8 mouse cellular contexts compared by ENCODE assay signal in the genomic region with DNA sequence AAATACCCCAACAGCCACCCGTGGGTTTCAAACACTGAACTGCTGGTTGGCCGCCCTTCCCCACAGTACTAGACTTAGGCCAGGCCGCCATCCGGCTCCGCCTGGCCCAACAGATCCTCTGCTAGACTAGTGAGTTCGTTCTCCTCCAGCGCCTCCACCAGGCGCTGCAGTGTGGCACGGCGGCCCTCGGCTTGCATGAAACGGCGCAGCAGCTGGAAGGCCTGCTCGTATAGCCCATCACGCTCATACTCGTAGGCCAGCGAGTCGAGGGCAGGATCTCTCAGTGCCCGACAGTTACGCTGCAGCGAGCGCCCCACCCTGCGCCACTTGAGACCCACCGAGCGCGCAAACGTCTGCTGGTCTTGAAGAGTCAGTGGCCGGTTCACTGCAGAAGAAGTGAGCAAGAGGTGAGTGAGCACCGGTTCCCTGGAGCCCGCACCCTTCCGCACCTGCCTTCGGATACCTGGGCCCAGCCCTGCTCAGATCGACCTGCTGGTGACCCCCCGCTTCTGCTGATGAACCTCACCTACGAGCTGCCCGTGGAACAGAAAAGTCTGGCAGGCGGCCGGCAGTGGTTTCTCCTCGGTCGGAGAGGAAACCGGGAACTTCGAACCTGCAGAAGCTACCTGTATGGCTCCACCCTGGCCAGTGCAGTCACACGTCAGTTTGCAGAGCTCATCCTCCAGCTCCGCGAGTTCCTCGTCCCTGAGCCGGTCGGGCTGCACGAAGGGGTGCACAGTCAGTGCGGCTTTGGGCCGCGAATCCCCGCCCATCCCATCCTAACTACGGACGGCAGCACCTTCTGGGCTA. TPM values are rescaled to one million over a fixed set of nuclear protein-coding genes. Genes with fewer than 3 reads are reported as not detected.
DNase-seq lines count a peak whose midpoint lies in the region; ATAC-seq lines count a peak whose summit lies in the region.

No protein-coding gene starts in this region.

- WGBS in intestine, embryonic 14.5 days, result 6% methylated on average over 55 of the region's 55 CpGs

- H3K4me1 ChIP-seq in intestine, embryonic 14.5 days (replicated peaks; ENCODE audit: control insufficient read depth, insufficient read depth, low read length), result peaks cover 20% of the 10 kb centered on the region

- peak overlapping the region; percentile 35 for H3K4me3 ChIP-seq in intestine, embryonic 14.5 days (ENCODE audit: low read depth, low read length)

- H3K36me3 ChIP-seq in intestine, embryonic 14.5 days (ENCODE audit: control insufficient read depth, insufficient read depth, low read length), result no peaks in the 10 kb centered on the region

- peak overlapping the region; percentile 66 for H3K4me2 ChIP-seq in intestine, embryonic 14.5 days (ENCODE audit: low read length)

- H3K9me3 ChIP-seq in intestine, embryonic 14.5 days (ENCODE audit: control insufficient read depth, low read length), result no peaks in the 10 kb centered on the region

- H3K27me3 ChIP-seq in intestine, embryonic 14.5 days (replicated peaks; ENCODE audit: control insufficient read depth, insufficient read depth, low read length), result peaks cover 50% of the 10 kb centered on the region

- ATAC-seq in cerebellum, adult (ENCODE audit: insufficient number of reproducible peaks, low FRiP score, low TSS enrichment), result peak; percentile 36; the same call in 1 of the 2 replicates
- ATAC-seq in intestine, embryonic 14.5 days (replicated peaks; ENCODE audit: low FRiP score, low TSS enrichment, low read depth), result 0 out of 2 replicates have a peak, but pooled peaks have one; percentile 0

- H3K9ac ChIP-seq in intestine, embryonic 14.5 days (ENCODE audit: low read length), result peak overlapping the region; percentile 13; the same call in 1 of the 2 replicates

- DNase-seq in cerebellum, adult 11 months, result no peak
- DNase-seq in thymus, postnatal 4 days, result peak; percentile 34
- no peak for DNase-seq in thymus, postnatal 10 days (ENCODE audit: low spot score in 2 of 2)
- peak; percentile 73 for DNase-seq in intestine, embryonic 14.5 days (ENCODE audit: low spot score)
- DNase-seq in lung, postnatal 4 days, result peak; percentile 53 to 73
- DNase-seq in urinary bladder, postnatal 36 days (ENCODE audit: low spot score in 2 of 2), result no peak
- DNase-seq in adipocyte (ENCODE audit: low spot score), result no peak

- H3K27ac ChIP-seq in intestine, embryonic 14.5 days (ENCODE audit: low read depth), result no peak overlapping the region

RNA-seq across cellular contexts. Expression of a gene that starts 4.2 kb away (rescaled TPM):
- 19.1 and 20.3 TPM in 2 replicates for polyA plus RNA-seq in intestine, embryonic 14.5 days (2014; fragmentation: Nextera tagmentation; extraction: Ambion mirVana)

RNA-seq across cellular contexts. Expression of a gene that starts 5.3 kb away (rescaled TPM):
- 26.2 and 26.8 TPM in 2 replicates for polyA plus RNA-seq in intestine, embryonic 14.5 days (2014; fragmentation: Nextera tagmentation; extraction: Ambion mirVana)

RNA-seq across cellular contexts. Expression of a gene that starts 5.3 kb away (rescaled TPM):
- 4.5 and 4.9 TPM in 2 replicates for polyA plus RNA-seq in intestine, embryonic 14.5 days (2014; fragmentation: Nextera tagmentation; extraction: Ambion mirVana)

RNA-seq across cellular contexts. Expression of a gene that starts 10.5 kb away (rescaled TPM):
- polyA plus RNA-seq in intestine, embryonic 14.5 days (2014; fragmentation: Nextera tagmentation; extraction: Ambion mirVana), result 0.35 TPM in 1 of 2 replicates, not detected in the other

RNA-seq across cellular contexts. Expression of a gene that starts 16.8 kb away (rescaled TPM):
- polyA plus RNA-seq in intestine, embryonic 14.5 days (2014; fragmentation: Nextera tagmentation; extraction: Ambion mirVana), result 1.3 and 1.4 TPM in 2 replicates

Comparison
In these comparisons a context has a peak if more than half of its experiments do, and no peak if none do; other contexts are left out.
1. DNase-seq: peak in thymus, postnatal 4 days (single experiment), intestine, embryonic 14.5 days (single experiment) and lung, postnatal 4 days (2 of 2); none in cerebellum, adult 11 months (single experiment), thymus, postnatal 10 days (0 of 2), urinary bladder, postnatal 36 days (0 of 2) and adipocyte (single experiment).